Mouse (Mus musculus): ENCODE data around the gene Gm12169. TPM values are rescaled to one million over a fixed set of nuclear protein-coding genes. Genes with fewer than 3 reads are reported as not detected.
"Not testable (repeated sequence)": the region's sequence is repeated elsewhere in the genome, so short reads cannot be mapped to it uniquely, and the experiment has no call there.

Gene Gm12169
- polyA plus RNA-seq (2015; fragmentation: Nextera tagmentation; extraction: Ambion mirVana), result not detected in 2 replicates

- no peaks in the 10 kb centered on the region for H3K4me1 ChIP-seq (ENCODE audit: control insufficient read depth, insufficient read depth, low read length)
- H3K27me3 ChIP-seq (ENCODE audit: control insufficient read depth, insufficient read depth, low read length), result no peaks in the 10 kb centered on the region
- no peaks in the 10 kb centered on the region for H3K9me3 ChIP-seq (replicated peaks; ENCODE audit: control insufficient read depth, low read length)
- H3K9ac ChIP-seq (ENCODE audit: low read length), result no peak within 1 kb of the TSS
- no peak within 1 kb of the TSS for H3K4me2 ChIP-seq (ENCODE audit: low read depth, low read length)
- no peak within 1 kb of the TSS for H3K4me3 ChIP-seq (replicated peaks; ENCODE audit: low read length)
- ATAC-seq (ENCODE audit: insufficient read depth, low FRiP score), result no peak
- no peak within 1 kb of the TSS for H3K27ac ChIP-seq (ENCODE audit: low read length)
- no peaks in the 10 kb centered on the region for H3K36me3 ChIP-seq (ENCODE audit: control insufficient read depth, insufficient read depth, low read length)
- 85% methylated on average over 2 of the region's 2 CpGs for WGBS
Observed at GRCm38 (mm10) chr11:46523912-46524311, at the start of gene Gm12169. Gm12169 (plus strand) TSS chr11:46524212.

GRCm38 (mm10) chr11:46474220-46474619, 49.8 kb upstream of the Gm12169 start:
- Histone ChIP-seq H3K4me1 (ENCODE audit: control insufficient read depth, insufficient read depth, low read length) (no peaks in the 10 kb centered on the region), H3K4me2 (ENCODE audit: low read depth, low read length) (no peak overlapping the region), H3K36me3 (ENCODE audit: control insufficient read depth, insufficient read depth, low read length) (no peaks in the 10 kb centered on the region), H3K4me3 (replicated peaks; ENCODE audit: low read length) (no peak overlapping the region), H3K9me3 (replicated peaks; ENCODE audit: control insufficient read depth, low read length) (no peaks in the 10 kb centered on the region; the same call in 1 of the 2 replicates), H3K27ac (ENCODE audit: low read length) (no peak overlapping the region), H3K27me3 (ENCODE audit: control insufficient read depth, insufficient read depth, low read length) (no peaks in the 10 kb centered on the region), H3K9ac (ENCODE audit: low read length) (no peak overlapping the region)
- no peak for ATAC-seq (ENCODE audit: insufficient read depth, low FRiP score)
- WGBS, result 77% methylated on average over 4 of the region's 4 CpGs

- Histone ChIP-seq H3K9ac (ENCODE audit: low read length) (no peak overlapping the region), H3K36me3 (ENCODE audit: control insufficient read depth, insufficient read depth, low read length) (no peaks in the 10 kb centered on the region), H3K27me3 (ENCODE audit: control insufficient read depth, insufficient read depth, low read length) (no peaks in the 10 kb centered on the region), H3K4me3 (replicated peaks; ENCODE audit: low read length) (no peak overlapping the region), H3K4me1 (ENCODE audit: control insufficient read depth, insufficient read depth, low read length) (no peaks in the 10 kb centered on the region), H3K27ac (ENCODE audit: low read length) (no peak overlapping the region), H3K9me3 (replicated peaks; ENCODE audit: control insufficient read depth, low read length) (no peaks in the 10 kb centered on the region; the same call in 1 of the 2 replicates), H3K4me2 (ENCODE audit: low read depth, low read length) (no peak overlapping the region)
- no peak for ATAC-seq (ENCODE audit: insufficient read depth, low FRiP score)
- 84% methylated on average over 9 of the region's 9 CpGs for WGBS
Observed at GRCm38 (mm10) chr11:46479311-46479710, 44.7 kb upstream of the Gm12169 start.

GRCm38 (mm10) chr11:46480517-46480916, 43.5 kb upstream of the Gm12169 start:
- Histone ChIP-seq H3K9ac (ENCODE audit: low read length) (no peak overlapping the region), H3K9me3 (replicated peaks; ENCODE audit: control insufficient read depth, low read length) (0 out of 2 replicates have a peak, but pooled peaks cover under 1% of the 10 kb centered on the region), H3K27me3 (ENCODE audit: control insufficient read depth, insufficient read depth, low read length) (no peaks in the 10 kb centered on the region), H3K4me2 (ENCODE audit: low read depth, low read length) (no peak overlapping the region), H3K27ac (ENCODE audit: low read length) (no peak overlapping the region), H3K4me1 (ENCODE audit: control insufficient read depth, insufficient read depth, low read length) (no peaks in the 10 kb centered on the region), H3K4me3 (replicated peaks; ENCODE audit: low read length) (no peak overlapping the region), H3K36me3 (ENCODE audit: control insufficient read depth, insufficient read depth, low read length) (no peaks in the 10 kb centered on the region)
- no peak for ATAC-seq (ENCODE audit: insufficient read depth, low FRiP score)
- WGBS, result 76% methylated on average over 7 of the region's 7 CpGs

DNA sequence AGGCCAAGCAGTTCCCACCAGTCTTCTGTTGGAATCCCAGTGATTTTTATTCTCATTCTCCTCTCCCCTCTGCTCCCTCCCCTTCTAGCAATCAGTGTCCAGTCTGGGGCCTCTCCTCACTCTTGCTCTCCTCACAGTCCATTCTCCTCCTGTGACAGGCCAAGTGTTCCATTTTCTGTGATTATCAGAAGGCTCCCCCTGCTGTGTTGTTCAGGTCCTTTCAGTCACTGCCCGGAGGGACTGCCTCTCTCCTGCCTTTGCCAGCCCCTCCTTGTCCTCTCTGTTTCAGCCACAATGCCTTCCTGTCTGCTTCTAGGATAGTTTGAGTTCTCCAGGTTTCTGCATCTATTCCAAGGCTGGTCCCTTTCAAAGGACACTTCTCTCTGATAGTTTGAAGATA, 35.8 kb upstream of the Gm12169 start:
- no peak overlapping the region for H3K27ac ChIP-seq (ENCODE audit: low read length)
- H3K4me1 ChIP-seq (ENCODE audit: control insufficient read depth, insufficient read depth, low read length), result no peaks in the 10 kb centered on the region
- no peaks in the 10 kb centered on the region for H3K36me3 ChIP-seq (ENCODE audit: control insufficient read depth, insufficient read depth, low read length)
- no peak for ATAC-seq (ENCODE audit: insufficient read depth, low FRiP score)
- 0 out of 2 replicates have a peak, but pooled peaks cover 3% of the 10 kb centered on the region for H3K9me3 ChIP-seq (replicated peaks; ENCODE audit: control insufficient read depth, low read length)
- 12% methylated on average over 1 of the region's 1 CpGs for WGBS
- H3K4me2 ChIP-seq (ENCODE audit: low read depth, low read length), result no peak overlapping the region
- H3K27me3 ChIP-seq (ENCODE audit: control insufficient read depth, insufficient read depth, low read length), result no peaks in the 10 kb centered on the region
- no peak overlapping the region for H3K9ac ChIP-seq (ENCODE audit: low read length)
- no peak overlapping the region for H3K4me3 ChIP-seq (replicated peaks; ENCODE audit: low read length)

DNA sequence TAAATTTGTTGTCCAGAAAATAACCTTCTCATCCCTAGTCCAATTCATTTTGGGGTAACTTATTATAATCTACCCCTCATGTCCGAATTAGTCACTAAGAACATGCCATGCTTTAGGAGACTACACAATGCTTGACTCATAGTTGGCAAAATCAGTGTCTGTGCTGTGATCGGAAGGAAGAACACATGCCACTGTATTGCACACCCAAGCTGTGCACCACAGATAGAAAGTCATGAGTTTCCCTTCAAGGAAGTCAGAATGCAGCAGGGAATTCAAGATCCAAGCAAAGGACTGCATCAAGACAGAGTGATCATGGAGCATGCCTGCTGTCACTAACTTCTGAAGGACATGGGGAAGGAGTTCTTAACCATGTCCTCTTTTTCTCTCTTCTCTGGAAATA, 35.4 kb upstream of the Gm12169 start:
- Histone ChIP-seq H3K4me2 (ENCODE audit: low read depth, low read length) (no peak overlapping the region), H3K36me3 (ENCODE audit: control insufficient read depth, insufficient read depth, low read length) (no peaks in the 10 kb centered on the region), H3K9me3 (replicated peaks; ENCODE audit: control insufficient read depth, low read length) (0 out of 2 replicates have a peak, but pooled peaks cover 3% of the 10 kb centered on the region), H3K27ac (ENCODE audit: low read length) (no peak overlapping the region), H3K4me3 (replicated peaks; ENCODE audit: low read length) (no peak overlapping the region), H3K9ac (ENCODE audit: low read length) (no peak overlapping the region), H3K4me1 (ENCODE audit: control insufficient read depth, insufficient read depth, low read length) (no peaks in the 10 kb centered on the region), H3K27me3 (ENCODE audit: control insufficient read depth, insufficient read depth, low read length) (no peaks in the 10 kb centered on the region)
- ATAC-seq (ENCODE audit: insufficient read depth, low FRiP score), result no peak
- WGBS, result 83% methylated on average over 2 of the region's 2 CpGs

DNA sequence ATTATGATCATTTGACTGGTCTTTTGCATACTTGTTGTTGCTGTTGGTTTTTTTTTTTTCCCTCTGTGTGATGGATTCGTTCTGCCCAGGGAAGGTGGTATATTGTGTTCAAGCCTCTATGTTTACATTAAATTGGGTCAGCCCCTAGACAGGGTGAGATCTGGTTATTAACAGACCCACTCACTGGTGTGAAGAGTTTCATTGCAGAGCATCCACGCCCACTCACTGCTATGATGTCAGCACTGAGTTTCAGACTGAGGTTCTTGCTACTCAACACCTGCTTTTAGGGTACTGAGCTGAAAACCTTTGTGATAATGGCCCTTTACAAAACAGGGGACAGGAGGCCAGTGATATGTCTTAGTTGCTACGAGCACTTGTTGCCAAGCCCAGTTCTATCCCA, 16.9 kb upstream of the Gm12169 start:
- Histone ChIP-seq H3K4me1 (ENCODE audit: control insufficient read depth, insufficient read depth, low read length) (no peaks in the 10 kb centered on the region), H3K27me3 (ENCODE audit: control insufficient read depth, insufficient read depth, low read length) (no peaks in the 10 kb centered on the region), H3K9ac (ENCODE audit: low read length) (no peak overlapping the region), H3K27ac (ENCODE audit: low read length) (no peak overlapping the region), H3K4me2 (ENCODE audit: low read depth, low read length) (no peak overlapping the region), H3K4me3 (replicated peaks; ENCODE audit: low read length) (no peak overlapping the region), H3K9me3 (replicated peaks; ENCODE audit: control insufficient read depth, low read length) (no peaks in the 10 kb centered on the region), H3K36me3 (ENCODE audit: control insufficient read depth, insufficient read depth, low read length) (no peaks in the 10 kb centered on the region)
- 52% methylated on average over 3 of the region's 3 CpGs for WGBS
- ATAC-seq (ENCODE audit: insufficient read depth, low FRiP score), result no peak

DNA sequence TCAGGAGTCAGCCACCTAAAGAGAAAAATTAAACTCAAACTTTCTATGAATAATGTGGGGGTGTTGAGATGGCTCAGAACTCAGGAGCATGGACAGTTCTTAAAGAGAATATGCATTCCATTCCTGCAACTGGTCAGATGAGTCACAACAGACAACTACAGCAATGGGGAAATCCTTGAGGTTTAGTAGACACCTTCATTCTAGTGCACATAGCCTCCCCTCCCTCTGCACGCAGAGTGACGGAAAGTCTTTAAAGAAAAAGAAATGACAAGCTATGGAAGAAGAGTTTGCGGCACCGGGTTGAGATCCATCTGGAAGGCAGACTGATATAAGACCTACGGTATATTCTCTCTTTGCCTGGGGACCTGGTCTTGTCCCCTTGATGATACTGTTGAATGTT, 14.1 kb upstream of the Gm12169 start:
- Histone ChIP-seq H3K4me3 (replicated peaks; ENCODE audit: low read length) (no peak overlapping the region), H3K9me3 (replicated peaks; ENCODE audit: control insufficient read depth, low read length) (no peaks in the 10 kb centered on the region), H3K27me3 (ENCODE audit: control insufficient read depth, insufficient read depth, low read length) (no peaks in the 10 kb centered on the region), H3K36me3 (ENCODE audit: control insufficient read depth, insufficient read depth, low read length) (no peaks in the 10 kb centered on the region), H3K9ac (ENCODE audit: low read length) (no peak overlapping the region), H3K4me2 (ENCODE audit: low read depth, low read length) (no peak overlapping the region), H3K4me1 (ENCODE audit: control insufficient read depth, insufficient read depth, low read length) (no peaks in the 10 kb centered on the region), H3K27ac (ENCODE audit: low read length) (no peak overlapping the region)
- no peak for ATAC-seq (ENCODE audit: insufficient read depth, low FRiP score)
- 87% methylated on average over 5 of the region's 5 CpGs for WGBS

DNA sequence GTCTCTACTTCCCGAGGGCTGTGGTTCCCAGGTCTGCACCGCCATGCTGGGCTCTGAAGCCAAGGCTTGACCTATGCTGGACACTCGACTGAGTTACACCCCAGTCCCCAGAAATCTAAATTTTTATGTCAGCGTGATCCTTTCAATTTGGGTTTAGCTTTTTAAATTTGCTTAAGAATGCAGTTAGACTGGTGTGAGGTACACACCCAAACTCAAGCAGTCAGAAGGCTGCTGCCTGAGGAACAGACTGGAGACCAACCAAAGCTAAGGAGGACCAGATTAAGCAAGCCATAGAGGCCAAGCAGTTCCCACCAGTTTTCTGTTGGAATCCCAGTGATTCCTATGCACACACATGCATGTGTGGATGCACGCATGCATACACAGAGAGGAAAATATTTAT, 2.7 kb upstream of the Gm12169 start:
- not testable (repeated sequence) for H3K9ac ChIP-seq (ENCODE audit: low read length); H3K27ac ChIP-seq (ENCODE audit: low read length); H3K4me1 ChIP-seq (ENCODE audit: control insufficient read depth, insufficient read depth, low read length); ATAC-seq (ENCODE audit: insufficient read depth, low FRiP score); H3K36me3 ChIP-seq (ENCODE audit: control insufficient read depth, insufficient read depth, low read length); H3K27me3 ChIP-seq (ENCODE audit: control insufficient read depth, insufficient read depth, low read length); H3K4me2 ChIP-seq (ENCODE audit: low read depth, low read length); H3K4me3 ChIP-seq (replicated peaks; ENCODE audit: low read length); H3K9me3 ChIP-seq (replicated peaks; ENCODE audit: control insufficient read depth, low read length)
- WGBS, result 79% methylated on average over 5 of the region's 5 CpGs

GRCm38 (mm10) chr11:46522719-46523118, 1.3 kb upstream of the Gm12169 start:
- Histone ChIP-seq H3K4me1 (ENCODE audit: control insufficient read depth, insufficient read depth, low read length) (no peaks in the 10 kb centered on the region), H3K9me3 (replicated peaks; ENCODE audit: control insufficient read depth, low read length) (no peaks in the 10 kb centered on the region), H3K4me3 (replicated peaks; ENCODE audit: low read length) (no peak overlapping the region), H3K27ac (ENCODE audit: low read length) (no peak overlapping the region), H3K4me2 (ENCODE audit: low read depth, low read length) (no peak overlapping the region), H3K9ac (ENCODE audit: low read length) (no peak overlapping the region), H3K36me3 (ENCODE audit: control insufficient read depth, insufficient read depth, low read length) (no peaks in the 10 kb centered on the region), H3K27me3 (ENCODE audit: control insufficient read depth, insufficient read depth, low read length) (no peaks in the 10 kb centered on the region)
- no peak for ATAC-seq (ENCODE audit: insufficient read depth, low FRiP score)
- WGBS, result 74% methylated on average over 3 of the region's 3 CpGs

Measured in stomach, embryonic 16.5 days (tissue).